Mouse (Mus musculus) liver, embryonic 15.5 days (tissue): ENCODE data around the gene Cpm. TPM values are rescaled to one million over a fixed set of nuclear protein-coding genes. Genes with fewer than 3 reads are reported as not detected.

ENCODE experiments used
- ATAC-seq: fragments of 200-750 bp; cut with Nextera tagmentation; 2 replicates; pipeline ENCODE4 v1.8.0; 2017; ENCODE audit warnings: moderate number of reproducible peaks, mild to moderate bottlenecking, moderate library complexity; ENCODE audit not compliant: insufficient read depth
- H3K27ac ChIP-seq: fragments of 300-500 bp; sonication (generic); replicated peaks from 2 replicates; pipeline ENCODE4 v1.5.1; 2015; ENCODE audit warnings: mild to moderate bottlenecking, inconsistent platforms
- H3K27me3 ChIP-seq: fragments of 300-500 bp; sonication (generic); 2 replicates; pipeline ENCODE4 v1.6.1; 2015; ENCODE audit warnings: mild to moderate bottlenecking, inconsistent platforms
- H3K36me3 ChIP-seq: fragments of 300-500 bp; sonication (generic); replicated peaks from 2 replicates; pipeline ENCODE4 v1.6.1; 2015; ENCODE audit warnings: moderate library complexity, mild to moderate bottlenecking, inconsistent platforms
- H3K4me1 ChIP-seq: fragments of 300-500 bp; sonication (generic); replicated peaks from 2 replicates; pipeline ENCODE4 v1.6.1; 2015; ENCODE audit warnings: inconsistent platforms
- H3K4me2 ChIP-seq: fragments of 300-500 bp; sonication (generic); 2 replicates; pipeline ENCODE4 v1.6.1; 2015; ENCODE audit warnings: moderate library complexity, mild to moderate bottlenecking, inconsistent platforms
- H3K4me3 ChIP-seq: fragments of 300-500 bp; sonication (generic); replicated peaks from 2 replicates; pipeline ENCODE4 v1.5.1; 2015; ENCODE audit warnings: mild to moderate bottlenecking, inconsistent platforms
- H3K9ac ChIP-seq: fragments of 300-500 bp; sonication (generic); 2 replicates; pipeline ENCODE4 v1.6.1; 2015; ENCODE audit warnings: moderate library complexity, mild to moderate bottlenecking, inconsistent platforms
- H3K9me3 ChIP-seq: fragments of 300-500 bp; sonication (generic); replicated peaks from 2 replicates; pipeline ENCODE4 v1.6.1; 2016; ENCODE audit warnings: inconsistent platforms
- WGBS: fragments of 180-500 bp; shearing (Covaris S2); methylation state at CpG from one replicate; pipeline ENCODE4 v1.1.7; 2015; ENCODE audit warnings: mixed read lengths; ENCODE audit not compliant: insufficient replicate concordance; 5-methylcytosine and 5-hydroxymethylcytosine counted together
- polyA plus RNA-seq: library from polyadenylated mRNA; unstranded; fragments of >200 nt; fragmentation: Nextera tagmentation; extraction: Ambion mirVana; gene quantifications from 2 replicates; pipeline ENCODE4 v1.2.1, GENCODE M21; 2015

Cpm gene
- polyA plus RNA-seq, 1 experiment from 2014 or later: 15.7 TPM

GRCm38 (mm10) chr10:117617568-117618345 is 11.5 kb upstream of the Cpm start:
- H3K36me3 ChIP-seq: no peaks in the 10 kb centered on the region
- no peak overlapping the region for H3K27ac ChIP-seq
- H3K4me1 ChIP-seq: no peaks in the 10 kb centered on the region; the same call in 1 of the 2 replicates
- WGBS: 53% methylated on average over 3 of the region's 3 CpGs
- no peak overlapping the region for H3K4me3 ChIP-seq
- no peak overlapping the region for H3K9ac ChIP-seq
- no peaks in the 10 kb centered on the region for H3K9me3 ChIP-seq
- no peak overlapping the region for H3K4me2 ChIP-seq
- no peak for ATAC-seq
- no peaks in the 10 kb centered on the region for H3K27me3 ChIP-seq

DNA sequence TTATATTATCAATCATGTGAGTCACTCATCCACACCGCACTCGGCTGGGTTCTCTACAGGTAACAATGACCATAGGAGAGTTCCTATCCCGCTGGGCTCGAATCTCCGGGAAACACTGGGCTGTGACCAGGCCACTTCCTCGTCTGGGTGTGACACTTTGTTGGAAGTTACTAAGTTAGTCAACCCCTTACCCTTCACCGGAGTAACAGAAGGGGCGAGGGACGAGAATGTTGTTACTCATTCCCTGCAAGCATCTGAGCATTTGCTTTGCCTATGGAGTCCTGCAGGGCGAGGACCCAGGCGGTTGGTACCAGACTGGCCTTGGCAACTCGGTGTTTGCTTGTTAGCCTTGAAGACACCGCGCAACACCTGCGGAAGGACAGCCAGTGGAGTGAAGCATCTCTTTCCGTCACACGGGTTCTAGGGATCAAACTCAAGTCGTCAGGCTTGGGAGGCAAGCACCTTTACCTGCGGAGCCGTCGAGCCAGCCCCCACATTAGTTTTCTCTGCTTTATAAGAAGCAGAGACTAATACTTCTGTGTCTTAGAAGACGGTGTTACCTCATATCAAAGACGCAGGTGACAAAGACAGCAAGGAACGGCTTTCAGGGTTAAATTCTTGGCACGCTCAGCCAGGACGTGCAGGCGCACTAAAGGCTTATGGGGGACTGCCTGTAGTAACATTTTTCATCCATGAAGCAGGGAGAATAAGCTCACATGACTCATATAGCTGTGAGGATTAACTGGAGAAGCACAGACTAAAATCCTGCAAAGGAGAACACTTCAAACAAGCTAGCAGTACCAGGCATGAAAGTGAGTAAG is 10.0 kb upstream of the Cpm start:
- 72% methylated on average over 27 of the region's 27 CpGs for WGBS

DNA sequence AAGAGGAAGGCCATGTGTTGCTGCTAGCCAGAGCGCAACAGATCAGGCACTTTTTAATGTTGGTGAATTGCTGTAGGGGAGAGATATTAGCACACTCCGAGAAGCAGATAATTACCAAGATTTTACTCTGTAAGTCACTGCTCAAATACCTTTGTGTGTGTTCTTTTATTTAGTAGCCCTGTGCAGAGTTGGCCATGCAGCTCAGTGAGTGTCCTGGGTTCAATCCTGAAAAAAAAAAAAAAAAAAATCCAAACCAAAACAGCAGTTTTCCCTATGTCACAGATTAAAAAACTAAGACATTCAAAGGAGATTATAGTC is 9.5 kb upstream of the Cpm start:
- H3K9ac ChIP-seq: no peak overlapping the region
- no peak overlapping the region for H3K27ac ChIP-seq
- no peaks in the 10 kb centered on the region for H3K27me3 ChIP-seq
- no peak overlapping the region for H3K4me2 ChIP-seq
- 70% methylated on average over 2 of the region's 2 CpGs for WGBS
- no peaks in the 10 kb centered on the region for H3K4me1 ChIP-seq
- ATAC-seq: no peak
- H3K36me3 ChIP-seq: no peaks in the 10 kb centered on the region
- no peaks in the 10 kb centered on the region for H3K9me3 ChIP-seq
- no peak overlapping the region for H3K4me3 ChIP-seq

More for the DNA sequence above, 10.0 kb upstream of the Cpm start:
- no peak overlapping the region for H3K4me2 ChIP-seq
- no peak overlapping the region for H3K9ac ChIP-seq
- ATAC-seq: no peak
- no peaks in the 10 kb centered on the region for H3K4me1 ChIP-seq
- no peak overlapping the region for H3K27ac ChIP-seq
- no peaks in the 10 kb centered on the region for H3K27me3 ChIP-seq
- no peaks in the 10 kb centered on the region for H3K9me3 ChIP-seq
- no peaks in the 10 kb centered on the region for H3K36me3 ChIP-seq
- H3K4me3 ChIP-seq: no peak overlapping the region

DNA sequence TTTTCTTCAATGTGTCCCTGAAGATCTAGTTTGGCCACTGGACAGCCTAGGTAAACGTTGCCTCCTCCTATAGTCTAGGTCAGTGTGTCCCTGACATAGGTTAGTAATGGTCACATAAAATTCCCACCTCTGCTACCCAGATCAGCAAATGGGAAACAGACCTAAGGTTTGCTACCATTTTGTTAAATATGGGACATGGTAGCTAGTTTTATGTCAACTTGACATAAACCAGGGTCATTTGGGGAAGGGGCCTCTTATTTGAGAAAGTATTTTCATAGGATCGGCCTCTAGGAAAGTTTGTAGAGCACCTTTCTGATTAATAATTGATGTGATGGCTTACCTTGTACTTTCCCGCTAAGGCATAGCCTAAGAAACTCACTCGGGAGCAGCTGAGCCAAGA is 8.8 kb upstream of the Cpm start:
- 63% methylated on average over 4 of the region's 4 CpGs for WGBS
- Histone ChIP-seq H3K4me2 (no peak overlapping the region), H3K9me3 (no peaks in the 10 kb centered on the region), H3K9ac (no peak overlapping the region), H3K27ac (no peak overlapping the region), H3K4me3 (no peak overlapping the region), H3K27me3 (no peaks in the 10 kb centered on the region), H3K4me1 (no peaks in the 10 kb centered on the region), H3K36me3 (no peaks in the 10 kb centered on the region)
- no peak for ATAC-seq

DNA sequence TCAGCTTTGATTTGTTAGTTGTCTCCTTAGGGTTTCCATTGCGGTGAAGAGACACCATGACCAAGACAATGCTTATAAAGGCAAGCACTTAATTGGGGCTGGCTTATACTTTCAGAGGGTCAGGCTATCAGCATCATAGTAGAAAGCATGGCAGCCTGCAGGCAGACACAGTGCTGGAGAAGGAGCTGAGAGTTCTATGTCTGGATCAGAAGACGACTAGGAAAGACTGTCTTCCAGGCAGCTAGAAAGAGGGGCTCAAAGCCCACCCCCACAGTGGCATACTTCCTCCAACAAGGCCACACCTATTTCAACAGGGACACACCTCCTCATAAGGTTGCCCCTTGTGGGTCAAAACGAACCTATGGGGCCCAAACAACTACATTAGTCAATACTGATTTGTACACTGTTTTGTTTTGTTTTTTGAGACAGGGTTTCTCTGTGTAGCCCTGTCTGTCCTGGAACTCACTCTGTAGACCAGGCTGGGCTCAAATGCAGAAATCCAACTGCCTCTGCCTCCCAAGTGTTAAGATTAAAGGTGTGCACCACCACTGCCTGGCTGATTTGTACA is 8.3 kb upstream of the Cpm start:
- Histone ChIP-seq H3K27ac (no peak overlapping the region), H3K4me1 (no peaks in the 10 kb centered on the region), H3K9ac (no peak overlapping the region), H3K4me2 (no peak overlapping the region), H3K27me3 (no peaks in the 10 kb centered on the region), H3K36me3 (no peaks in the 10 kb centered on the region), H3K4me3 (no peak overlapping the region), H3K9me3 (no peaks in the 10 kb centered on the region)
- WGBS: 48% methylated on average over 3 of the region's 3 CpGs
- no peak for ATAC-seq

DNA sequence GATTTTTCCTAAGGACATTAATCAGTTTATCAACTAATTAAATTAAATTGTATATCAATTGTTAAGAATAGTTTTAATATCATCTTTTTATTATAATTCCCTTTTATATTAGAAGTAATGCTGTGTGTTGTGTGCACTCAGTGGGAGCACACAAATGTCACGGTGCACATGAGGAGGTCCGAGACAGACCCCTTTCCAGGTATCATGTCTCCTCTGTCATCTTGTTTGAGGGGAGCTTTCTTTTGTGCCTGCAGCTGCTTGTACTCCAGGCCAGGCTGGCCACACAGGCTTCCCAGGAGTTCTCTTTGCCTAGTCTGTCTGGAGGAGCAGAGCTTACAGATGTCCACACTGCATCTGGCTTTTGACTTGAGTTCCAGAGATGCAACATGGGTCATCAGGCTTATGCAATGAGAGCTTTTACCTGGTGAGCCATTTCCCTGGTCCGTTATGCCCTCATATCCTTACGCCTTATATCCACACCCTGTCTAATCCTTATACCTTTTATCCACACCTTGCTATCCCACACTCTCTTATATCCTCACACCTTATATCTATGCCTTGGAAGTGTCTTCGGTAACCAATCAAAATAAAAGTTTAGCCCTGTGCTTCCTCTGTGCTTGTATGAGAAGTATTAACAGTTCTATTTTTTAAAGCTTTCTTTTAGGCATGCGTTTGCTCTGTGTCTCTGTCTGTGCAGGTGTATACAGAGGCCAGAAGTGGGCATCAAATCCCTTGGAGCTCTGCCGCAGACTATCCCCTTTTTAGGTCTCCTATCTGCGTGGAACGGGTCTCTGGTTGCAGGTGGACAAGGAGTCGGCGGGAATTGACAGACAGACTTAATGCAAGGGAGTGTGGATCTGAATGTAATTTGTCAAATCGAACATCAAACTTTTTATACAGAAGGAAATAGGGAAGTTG is 7.4 kb upstream of the Cpm start:
- Histone ChIP-seq H3K9ac (no peak overlapping the region), H3K36me3 (no peaks in the 10 kb centered on the region), H3K4me2 (no peak overlapping the region), H3K27ac (no peak overlapping the region), H3K27me3 (peaks cover 1% of the 10 kb centered on the region; the same call in 1 of the 2 replicates), H3K9me3 (no peaks in the 10 kb centered on the region), H3K4me1 (no peaks in the 10 kb centered on the region), H3K4me3 (no peak overlapping the region)
- no peak for ATAC-seq
- WGBS: 68% methylated on average over 12 of the region's 12 CpGs

DNA sequence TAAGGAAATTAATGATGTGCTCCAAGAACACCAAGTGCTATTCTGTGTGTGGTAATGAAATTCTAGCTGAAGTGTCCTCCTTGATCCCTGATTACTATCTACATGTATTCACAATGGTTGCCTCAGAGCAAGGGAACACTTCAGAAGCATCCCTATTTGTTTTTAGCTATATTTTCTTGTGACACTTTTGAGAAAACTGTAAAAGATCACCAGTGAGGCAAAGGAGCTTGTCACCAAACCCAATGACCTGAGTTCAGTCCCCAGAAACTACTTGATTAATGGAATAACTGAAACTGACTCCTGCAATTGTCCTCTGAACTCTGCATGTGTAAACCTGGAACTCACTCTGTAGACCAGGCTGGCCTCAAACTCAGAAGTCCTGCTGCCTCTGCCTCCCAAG is 5.9 kb upstream of the Cpm start:
- no peak overlapping the region for H3K4me3 ChIP-seq
- ATAC-seq: no peak
- H3K9me3 ChIP-seq: no peaks in the 10 kb centered on the region
- H3K4me2 ChIP-seq: no peak overlapping the region
- H3K27me3 ChIP-seq: peaks cover 16% of the 10 kb centered on the region
- H3K36me3 ChIP-seq: no peaks in the 10 kb centered on the region
- H3K9ac ChIP-seq: no peak overlapping the region
- H3K4me1 ChIP-seq: 0 out of 2 replicates have a peak, but pooled peaks cover 3% of the 10 kb centered on the region
- no peak overlapping the region for H3K27ac ChIP-seq

- Histone ChIP-seq H3K9me3 (no peaks in the 10 kb centered on the region), H3K4me2 (no peak overlapping the region), H3K4me1 (peaks cover 8% of the 10 kb centered on the region; the same call in 1 of the 2 replicates), H3K9ac (no peak overlapping the region), H3K4me3 (no peak overlapping the region), H3K36me3 (no peaks in the 10 kb centered on the region), H3K27ac (no peak overlapping the region), H3K27me3 (peaks cover 25% of the 10 kb centered on the region)
- no peak for ATAC-seq
- 43% methylated on average over 3 of the region's 3 CpGs for WGBS
Measured at GRCm38 (mm10) chr10:117624222-117624621, 5.1 kb upstream of the Cpm start.

DNA sequence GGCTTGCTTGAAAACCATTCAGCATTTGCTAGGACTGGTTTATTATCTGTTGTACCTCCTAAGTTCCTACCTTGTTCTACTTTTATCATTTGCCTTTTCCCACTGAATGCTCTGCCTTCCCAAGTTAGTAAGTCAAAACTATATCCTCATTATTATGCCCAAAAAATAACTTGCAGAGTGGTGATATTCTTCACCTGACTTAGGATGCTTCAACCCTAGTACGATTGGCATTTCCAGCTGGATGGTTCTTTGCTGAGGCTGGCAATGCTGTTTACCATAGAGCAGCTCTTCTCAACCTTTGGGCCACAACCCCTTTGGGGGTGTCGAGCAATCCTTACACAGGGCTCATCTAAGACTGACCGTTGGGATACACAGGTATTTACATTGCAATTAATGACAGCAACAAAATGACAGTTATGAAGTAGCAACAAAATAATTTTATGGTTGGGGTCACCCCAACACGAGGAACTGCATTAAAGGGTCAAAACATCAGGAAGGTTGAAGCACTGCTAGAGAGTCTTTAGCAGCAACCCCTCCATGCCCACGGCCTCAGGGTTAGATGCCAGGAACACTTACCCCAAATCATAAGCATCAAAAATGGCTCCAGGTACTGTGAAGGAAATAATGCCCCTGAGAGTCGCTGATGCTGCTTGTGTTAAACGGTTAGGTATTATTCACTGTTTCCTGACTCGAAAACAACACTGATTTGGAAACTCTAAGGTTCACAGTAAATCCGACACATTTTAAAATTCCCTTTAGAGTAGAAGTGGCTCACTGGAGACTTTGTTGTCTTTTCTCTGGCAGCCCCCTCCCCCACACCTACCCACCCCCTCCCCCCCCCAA is 4.4 kb upstream of the Cpm start:
- no peak overlapping the region for H3K9ac ChIP-seq
- WGBS: 56% methylated on average over 9 of the region's 9 CpGs
- H3K36me3 ChIP-seq: no peaks in the 10 kb centered on the region
- H3K4me1 ChIP-seq: peaks cover 15% of the 10 kb centered on the region; the same call in 1 of the 2 replicates
- no peak for ATAC-seq
- peaks cover 31% of the 10 kb centered on the region for H3K27me3 ChIP-seq
- no peaks in the 10 kb centered on the region for H3K9me3 ChIP-seq
- H3K27ac ChIP-seq: no peak overlapping the region
- H3K4me3 ChIP-seq: no peak overlapping the region
- H3K4me2 ChIP-seq: no peak overlapping the region
